Mouse (Mus musculus) midbrain, postnatal 0 days (tissue): Measurements from ENCODE around the gene Cpm. TPM values are rescaled to one million over a fixed set of nuclear protein-coding genes. Genes with fewer than 3 reads are reported as not detected.
A peak's percentile ranks its signal among the peaks of the same experiment; 100 is the strongest.

ENCODE experiments used
- ATAC-seq: fragments of 200-750 bp; cut with Nextera tagmentation; 2 replicates; pipeline ENCODE4 v1.8.0; 2017; ENCODE audit warnings: moderate number of reproducible peaks, mild to moderate bottlenecking, moderate TSS enrichment, moderate library complexity; ENCODE audit not compliant: low FRiP score
- DNase-seq: peaks from one replicate; pipeline ENCODE4 v3.0.0-alpha.2; 2015; ENCODE audit warnings: low spot score
- H3K27ac ChIP-seq: fragments of 300-500 bp; sonication (generic); 2 replicates; pipeline ENCODE4 v1.5.1; 2014; ENCODE audit warnings: low read depth, mild to moderate bottlenecking, low read length, mixed read lengths
- H3K27me3 ChIP-seq: fragments of 300-500 bp; sonication (generic); 2 replicates; pipeline ENCODE4 v1.6.1; 2014; ENCODE audit warnings: low read length, control low read depth, mixed read lengths; ENCODE audit not compliant: insufficient read depth
- H3K36me3 ChIP-seq: fragments of 300-500 bp; sonication (generic); 2 replicates; pipeline ENCODE4 v1.6.1; 2014; ENCODE audit warnings: low read length, control low read depth, mixed read lengths; ENCODE audit not compliant: insufficient read depth
- H3K4me1 ChIP-seq: fragments of 300-500 bp; sonication (generic); 2 replicates; pipeline ENCODE4 v1.6.1; 2014; ENCODE audit warnings: mild to moderate bottlenecking, control low read depth, antibody characterized with exemption, low read length, mixed read lengths; ENCODE audit not compliant: insufficient read depth
- H3K4me2 ChIP-seq: fragments of 300-500 bp; sonication (generic); 2 replicates; pipeline ENCODE4 v1.6.1; 2014; ENCODE audit warnings: low read depth, mild to moderate bottlenecking, low read length, mixed read lengths; ENCODE audit not compliant: poor library complexity, severe bottlenecking
- H3K4me3 ChIP-seq: fragments of 300-500 bp; sonication (generic); 2 replicates; pipeline ENCODE4 v1.5.1; 2014; ENCODE audit warnings: low read depth, mild to moderate bottlenecking, low read length, moderate library complexity
- H3K9ac ChIP-seq: fragments of 300-500 bp; sonication (generic); replicated peaks from 2 replicates; pipeline ENCODE4 v1.6.1; 2014; ENCODE audit warnings: mild to moderate bottlenecking, low read length, moderate library complexity, mixed read lengths; ENCODE audit not compliant: poor library complexity, severe bottlenecking
- H3K9me3 ChIP-seq: fragments of 300-500 bp; sonication (generic); 2 replicates; pipeline ENCODE4 v1.6.1; 2016; ENCODE audit warnings: low read length, control low read depth
- CTCF ChIP-seq: IDR thresholded peaks from 2 replicates; pipeline ENCODE4 v1.5.1; 2016; ENCODE audit warnings: antibody characterized with exemption, mild to moderate bottlenecking
- WGBS: fragments of 180-500 bp; shearing (Covaris S2); extraction: QIAGEN DNeasy Blood & Tissue Kit; methylation state at CpG from one replicate; pipeline ENCODE4 v1.1.7; 2014; 5-methylcytosine and 5-hydroxymethylcytosine counted together
- polyA plus RNA-seq: library from polyadenylated mRNA; unstranded; fragments of >200 nt; fragmentation: Nextera tagmentation; extraction: Ambion mirVana; gene quantifications from 2 replicates; pipeline ENCODE4 v1.2.1, GENCODE M21; 2015
- total RNA-seq: library from RNA; depleted of rRNA; stranded (reverse); fragments of >200 nt; gene quantifications from 2 replicates; pipeline ENCODE4 v1.2.3, GENCODE M21; 2014

Gene Cpm
- total and polyA plus RNA-seq, 2 experiments from 2014 or later: 3.9 to 7.9 TPM

DNA sequence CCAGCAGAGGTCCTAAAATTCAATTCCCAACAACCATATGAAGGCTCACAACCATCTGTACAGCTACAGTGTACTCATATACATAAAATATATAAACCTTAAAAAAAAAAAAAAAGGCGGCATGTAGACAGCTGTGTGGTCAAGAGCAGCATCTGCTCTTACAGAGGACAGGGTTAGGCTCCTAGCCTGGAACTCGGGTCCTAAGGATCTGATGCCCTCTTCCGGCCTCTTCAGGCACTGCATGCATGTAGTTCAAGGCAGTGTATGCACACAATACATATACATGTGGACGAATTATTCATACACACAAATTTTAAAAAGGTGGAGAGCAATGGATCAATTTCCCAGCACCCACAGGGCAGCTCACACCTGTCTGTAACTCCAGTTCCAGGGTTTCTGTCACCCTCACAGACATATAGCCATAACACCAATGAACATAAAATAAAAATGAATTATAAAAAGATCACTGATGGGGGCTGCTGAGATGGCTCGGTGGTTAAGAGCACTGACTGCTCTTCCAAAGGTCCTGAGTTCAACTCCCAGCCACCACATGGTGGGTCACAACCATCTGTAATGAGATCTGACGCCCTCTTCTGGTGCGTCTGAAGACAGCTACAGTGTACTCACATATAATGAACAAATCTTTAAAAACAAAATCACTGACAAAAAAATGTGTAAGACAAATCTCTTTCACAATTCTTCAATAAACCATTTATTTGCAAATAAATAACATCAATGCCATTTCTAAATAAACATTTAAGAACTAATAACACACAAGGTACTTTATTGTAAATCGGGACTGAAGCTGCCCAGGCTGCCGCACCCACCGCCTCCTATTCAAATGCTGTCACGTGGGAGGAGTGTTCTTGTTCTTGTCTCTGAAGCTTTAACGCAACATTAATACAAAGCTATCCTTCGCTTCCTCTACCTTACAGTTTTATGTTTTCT is 59.2 kb downstream of the Cpm start:
- no peak overlapping the region for H3K4me2 ChIP-seq
- peaks cover 16% of the 10 kb centered on the region for H3K36me3 ChIP-seq
- peak; percentile 34 for DNase-seq
- WGBS: 85% methylated on average over 13 of the region's 13 CpGs
- no peaks in the 10 kb centered on the region for H3K27me3 ChIP-seq
- H3K4me1 ChIP-seq: no peaks in the 10 kb centered on the region
- no peaks in the 10 kb centered on the region for H3K9me3 ChIP-seq
- no peak overlapping the region for H3K9ac ChIP-seq
- H3K27ac ChIP-seq: no peak overlapping the region
- no peak overlapping the region for H3K4me3 ChIP-seq
- TF ChIP-seq CTCF: peak; percentile 51
- ATAC-seq: 0 out of 2 replicates have a peak, but pooled peaks have one; percentile 47

DNA sequence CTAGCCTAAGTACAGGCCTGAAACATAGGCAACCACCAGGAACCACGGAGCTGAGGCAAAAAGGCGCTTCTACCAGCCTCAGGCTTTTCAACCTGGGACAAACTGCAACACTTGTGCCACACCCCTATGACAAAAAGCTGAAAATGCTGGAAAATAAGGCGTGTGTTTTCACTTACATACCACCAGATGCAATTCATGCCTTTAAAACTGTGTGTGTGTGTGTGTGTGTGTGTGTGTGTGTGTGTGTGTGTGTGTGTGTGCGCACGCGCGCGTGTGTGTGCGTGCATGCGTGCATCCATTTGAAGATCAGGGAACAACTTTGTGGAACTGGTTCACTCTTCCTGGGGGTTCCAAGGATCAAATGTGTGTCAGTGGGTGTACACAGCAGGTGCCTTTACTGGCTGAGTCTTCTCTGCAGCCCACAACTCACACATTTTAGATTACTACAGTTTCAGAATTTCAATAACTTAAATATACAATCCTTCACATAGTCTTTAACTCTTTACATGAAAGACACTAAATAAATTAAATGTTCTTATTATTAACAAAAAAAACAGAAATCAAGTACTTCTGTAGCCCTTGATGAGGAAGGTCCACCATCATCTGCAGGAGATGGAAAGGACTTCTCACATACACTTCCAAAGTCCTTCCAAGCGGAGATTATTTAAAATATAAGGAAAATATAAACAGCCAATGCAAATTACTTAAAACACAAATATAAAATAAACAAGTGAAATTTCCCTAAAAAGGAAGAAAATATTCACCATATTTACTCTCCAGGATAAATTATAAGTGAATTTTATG is 60.2 kb downstream of the Cpm start:
- Histone ChIP-seq H3K27me3 (no peaks in the 10 kb centered on the region), H3K36me3 (peaks cover 22% of the 10 kb centered on the region), H3K9me3 (no peaks in the 10 kb centered on the region), H3K9ac (no peak overlapping the region), H3K4me1 (no peaks in the 10 kb centered on the region), H3K4me3 (no peak overlapping the region), H3K4me2 (no peak overlapping the region), H3K27ac (no peak overlapping the region)
- 95% methylated on average over 11 of the region's 11 CpGs for WGBS
- ATAC-seq (no peak), DNase-seq (no peak)
- TF ChIP-seq CTCF: no peak

DNA sequence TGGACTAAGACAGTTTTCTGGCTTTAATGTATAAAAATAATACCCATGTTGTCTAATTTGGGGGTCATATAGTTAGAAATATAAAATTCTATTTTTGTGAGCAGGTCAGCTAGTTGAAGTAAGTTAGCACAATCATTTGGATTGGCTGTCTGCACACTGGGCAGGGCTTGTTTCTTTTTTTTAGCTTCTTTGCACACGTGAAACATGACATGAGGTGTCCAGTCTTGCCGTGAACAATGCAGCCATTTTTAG is 60.7 kb downstream of the Cpm start:
- DNase-seq (no peak), ATAC-seq (no peak)
- Histone ChIP-seq H3K4me1 (no peaks in the 10 kb centered on the region), H3K4me3 (no peak overlapping the region), H3K9ac (no peak overlapping the region), H3K4me2 (no peak overlapping the region), H3K27ac (no peak overlapping the region), H3K36me3 (peaks cover 27% of the 10 kb centered on the region), H3K27me3 (no peaks in the 10 kb centered on the region), H3K9me3 (no peaks in the 10 kb centered on the region)
- no peak for TF ChIP-seq CTCF
- 87% methylated on average over 2 of the region's 2 CpGs for WGBS

DNA sequence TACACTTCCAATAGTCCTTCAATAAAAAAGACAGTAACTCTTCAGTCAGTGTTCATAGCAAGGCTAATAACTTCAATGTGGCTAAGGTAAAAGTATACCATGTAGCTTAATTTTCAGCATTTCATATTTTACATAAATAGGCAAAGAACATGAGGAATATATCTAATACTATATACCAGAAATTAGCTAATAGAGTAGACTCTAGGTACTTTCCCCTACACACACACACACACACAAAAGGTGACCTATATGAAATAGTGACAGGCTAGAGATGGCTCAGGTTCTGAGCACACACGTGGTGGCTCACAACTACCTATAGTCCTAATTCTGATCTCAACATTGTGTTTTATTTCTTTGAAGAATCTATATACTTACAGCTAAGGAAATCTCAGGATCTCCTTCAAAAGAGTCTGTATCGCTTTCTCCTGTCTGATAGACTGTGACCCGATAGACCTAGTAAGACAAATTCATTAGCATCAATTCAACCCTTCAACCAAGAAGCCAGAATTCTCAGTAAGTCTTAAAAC is 61.5 kb downstream of the Cpm start:
- ATAC-seq: no peak
- no peak overlapping the region for H3K27ac ChIP-seq
- peaks cover 33% of the 10 kb centered on the region for H3K36me3 ChIP-seq
- no peak for TF ChIP-seq CTCF
- no peak for DNase-seq
- 94% methylated on average over 3 of the region's 3 CpGs for WGBS
- H3K4me3 ChIP-seq: no peak overlapping the region
- no peaks in the 10 kb centered on the region for H3K9me3 ChIP-seq
- H3K27me3 ChIP-seq: no peaks in the 10 kb centered on the region
- no peak overlapping the region for H3K4me2 ChIP-seq
- no peaks in the 10 kb centered on the region for H3K4me1 ChIP-seq
- H3K9ac ChIP-seq: no peak overlapping the region

DNA sequence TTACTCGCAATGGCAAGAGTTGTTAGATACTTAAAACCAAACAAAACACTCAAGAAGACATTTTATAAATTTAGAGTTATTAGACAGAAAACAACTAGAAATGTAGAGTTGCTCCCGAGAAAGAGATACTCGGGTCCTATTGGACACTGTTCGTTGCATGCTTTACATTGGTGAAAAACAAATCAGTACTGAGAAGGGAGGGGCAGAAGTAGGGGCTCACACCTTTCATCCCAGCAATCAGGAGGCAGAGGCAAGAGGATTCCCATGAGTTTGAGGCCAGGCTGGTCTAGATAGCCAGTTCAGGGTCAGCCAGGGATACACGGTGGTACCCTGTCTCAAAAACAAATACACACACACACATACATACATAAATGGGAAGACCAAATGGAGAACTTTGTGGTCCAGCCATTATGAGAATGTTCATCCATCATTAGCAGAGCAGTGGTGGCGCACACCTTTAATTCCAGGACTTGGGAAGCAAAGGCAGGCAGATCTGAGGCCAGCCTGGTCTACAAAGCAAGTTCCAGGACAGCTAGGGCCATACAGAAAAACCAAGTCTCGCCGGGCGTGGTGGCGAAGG is 62.2 kb downstream of the Cpm start:
- WGBS: 98% methylated on average over 10 of the region's 10 CpGs
- Histone ChIP-seq H3K4me2 (no peak overlapping the region), H3K4me1 (no peaks in the 10 kb centered on the region), H3K27ac (no peak overlapping the region), H3K27me3 (no peaks in the 10 kb centered on the region), H3K9ac (no peak overlapping the region), H3K4me3 (no peak overlapping the region), H3K36me3 (peaks cover 38% of the 10 kb centered on the region), H3K9me3 (no peaks in the 10 kb centered on the region)
- DNase-seq: no peak
- TF ChIP-seq CTCF: no peak
- ATAC-seq: no peak
